Mouse (Mus musculus) testis, adult 2 months (tissue): ENCODE measurements around the gene Sub1.

Experiments
- CTCF ChIP-seq: fragments of 200-500 bp; IDR thresholded peaks from 2 replicates; pipeline ENCODE4 v1.5.1; 2012; ENCODE audit warnings: low read depth, mild to moderate bottlenecking, inconsistent platforms, low read length, moderate library complexity; ENCODE audit not compliant: control insufficient read depth, insufficient read depth, insufficient replicate concordance
- POLR2A ChIP-seq: fragments of 200-500 bp; IDR thresholded peaks from 2 replicates; pipeline ENCODE4 v1.6.1; 2012; ENCODE audit warnings: low read depth, mild to moderate bottlenecking, inconsistent platforms, low read length, moderate library complexity; ENCODE audit not compliant: control insufficient read depth

DNA sequence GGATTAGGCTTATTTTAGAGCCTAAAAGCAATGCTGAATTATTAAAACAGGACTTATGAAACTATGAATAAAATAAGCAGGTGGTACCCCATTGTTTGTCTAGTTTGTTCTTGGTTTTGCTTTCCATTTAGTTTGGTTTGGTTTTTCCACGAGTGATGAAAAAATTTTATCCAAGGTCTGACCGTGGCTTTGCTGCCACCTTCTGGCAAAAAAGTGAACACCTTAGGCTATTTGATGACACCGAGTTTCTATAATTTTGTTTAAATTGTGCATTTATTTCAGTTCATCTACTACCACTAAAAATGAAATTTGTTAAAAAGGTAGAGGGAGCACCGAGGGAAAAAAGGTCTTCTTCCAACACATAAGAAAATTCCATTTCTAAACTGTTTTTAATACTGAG is 30.4 kb downstream of the Sub1 start:
- TF ChIP-seq POLR2A = no peak
- no peak for TF ChIP-seq CTCF
